Mouse (Mus musculus) intestine, embryonic 14.5 days (tissue): Measurements from ENCODE around the gene Cntnap1. TPM values are rescaled to one million over a fixed set of nuclear protein-coding genes. Genes with fewer than 3 reads are reported as not detected.
A peak's percentile ranks its signal among the peaks of the same experiment; 100 is the strongest.

ENCODE experiments used
- ATAC-seq: fragments of 200-750 bp; cut with Nextera tagmentation; replicated peaks from 2 replicates; pipeline ENCODE4 v1.8.0; 2017; ENCODE audit warnings: low read depth, moderate number of reproducible peaks, moderate TSS enrichment, moderate library complexity; ENCODE audit not compliant: low FRiP score, low TSS enrichment
- DNase-seq: peaks from one replicate; pipeline ENCODE4 v3.0.0-alpha.2; 2018; ENCODE audit warnings: low spot score
- H3K27ac ChIP-seq: fragments of 300-500 bp; sonication (generic); 2 replicates; pipeline ENCODE4 v1.5.1; 2014; ENCODE audit warnings: low read depth, mild to moderate bottlenecking, control low read depth
- H3K27me3 ChIP-seq: fragments of 300-500 bp; sonication (generic); replicated peaks from 2 replicates; pipeline ENCODE4 v1.6.1; 2014; ENCODE audit warnings: low read length, control low read depth; ENCODE audit not compliant: control insufficient read depth, insufficient read depth
- H3K36me3 ChIP-seq: fragments of 300-500 bp; sonication (generic); 2 replicates; pipeline ENCODE4 v1.6.1; 2014; ENCODE audit warnings: low read length, control low read depth; ENCODE audit not compliant: control insufficient read depth, insufficient read depth
- H3K4me1 ChIP-seq: fragments of 300-500 bp; sonication (generic); replicated peaks from 2 replicates; pipeline ENCODE4 v1.6.1; 2014; ENCODE audit warnings: low read length, control low read depth, mixed read lengths; ENCODE audit not compliant: control insufficient read depth, insufficient read depth
- H3K4me2 ChIP-seq: fragments of 300-500 bp; sonication (generic); 2 replicates; pipeline ENCODE4 v1.6.1; 2014; ENCODE audit warnings: low read length
- H3K4me3 ChIP-seq: fragments of 300-500 bp; sonication (generic); 2 replicates; pipeline ENCODE4 v1.5.1; 2014; ENCODE audit warnings: low read depth, low read length, control low read depth, mixed read lengths
- H3K9ac ChIP-seq: fragments of 300-500 bp; sonication (generic); 2 replicates; pipeline ENCODE4 v1.6.1; 2014; ENCODE audit warnings: mild to moderate bottlenecking, low read length
- H3K9me3 ChIP-seq: fragments of 300-500 bp; sonication (generic); 2 replicates; pipeline ENCODE4 v1.6.1; 2016; ENCODE audit warnings: low read length, control low read depth; ENCODE audit not compliant: control insufficient read depth
- WGBS: fragments of 180-500 bp; shearing (Covaris S2); extraction: QIAGEN DNeasy Blood & Tissue Kit; methylation state at CpG from one replicate; pipeline ENCODE4 v1.1.7; 2014; 5-methylcytosine and 5-hydroxymethylcytosine counted together
- microRNA-seq: library from miRNA; unstranded; fragments of <30 nt; microRNA quantifications from one replicate; pipeline ENCODE4, GENCODE M21; 2016
- polyA plus RNA-seq: library from polyadenylated mRNA; unstranded; fragments of >200 nt; fragmentation: Nextera tagmentation; extraction: Ambion mirVana; gene quantifications from 2 replicates; pipeline ENCODE4 v1.2.1, GENCODE M21; 2014

Cntnap1 gene
- polyA plus RNA-seq, 1 experiment from 2014 or later: 1.4 TPM

GRCm38 (mm10) chr11:101232010-101232839, 61.9 kb downstream of the Cntnap1 start:
- Histone ChIP-seq H3K4me1 (peaks cover 36% of the 10 kb centered on the region), H3K36me3 (no peaks in the 10 kb centered on the region), H3K4me2 (peak overlapping the region; percentile 54), H3K27me3 (no peaks in the 10 kb centered on the region), H3K9ac (peak overlapping the region; percentile 44), H3K4me3 (peak overlapping the region; percentile 17; the same call in 1 of the 2 replicates), H3K27ac (peak overlapping the region; percentile 95), H3K9me3 (no peaks in the 10 kb centered on the region)
- ATAC-seq (peak; percentile 74), DNase-seq (no peak)
- 43% methylated on average over 6 of the region's 6 CpGs for WGBS

DNA sequence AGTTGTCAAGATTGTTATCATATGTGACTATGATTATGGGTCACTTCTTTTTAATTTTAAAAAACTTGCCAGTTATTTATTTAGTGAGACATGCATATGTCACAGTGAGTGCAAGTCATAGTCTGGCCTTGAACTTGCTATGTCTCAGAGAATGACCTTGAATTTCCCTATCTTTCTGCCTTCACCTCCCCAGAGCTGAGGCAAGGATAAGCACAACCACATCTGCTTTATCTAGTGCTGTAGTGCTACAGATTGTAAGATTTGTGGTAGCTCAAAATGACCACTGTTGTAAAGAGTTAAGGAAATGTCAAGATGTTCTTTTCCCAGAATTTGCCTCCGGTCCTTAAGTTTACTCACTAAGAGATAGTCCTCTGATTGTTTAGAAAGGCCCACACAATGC, 62.9 kb downstream of the Cntnap1 start:
- no peak for DNase-seq

GRCm38 (mm10) chr11:101234124-101234523, 63.8 kb downstream of the Cntnap1 start:
- DNase-seq: no peak
- ATAC-seq: no peak
- no peak overlapping the region for H3K9ac ChIP-seq
- H3K36me3 ChIP-seq: no peaks in the 10 kb centered on the region
- no peaks in the 10 kb centered on the region for H3K9me3 ChIP-seq
- no peak overlapping the region for H3K27ac ChIP-seq
- H3K27me3 ChIP-seq: no peaks in the 10 kb centered on the region
- peaks cover 39% of the 10 kb centered on the region for H3K4me1 ChIP-seq
- no peak overlapping the region for H3K4me2 ChIP-seq
- no peak overlapping the region for H3K4me3 ChIP-seq

More for the DNA sequence above, 62.9 kb downstream of the Cntnap1 start:
- Histone ChIP-seq H3K9me3 (no peaks in the 10 kb centered on the region), H3K27ac (no peak overlapping the region), H3K27me3 (no peaks in the 10 kb centered on the region), H3K4me2 (no peak overlapping the region), H3K4me1 (peaks cover 40% of the 10 kb centered on the region), H3K4me3 (no peak overlapping the region), H3K9ac (no peak overlapping the region), H3K36me3 (no peaks in the 10 kb centered on the region)
- ATAC-seq: no peak
- 64% methylated on average over 1 of the region's 1 CpGs for WGBS

GRCm38 (mm10) chr11:101235429-101235828, 65.1 kb downstream of the Cntnap1 start:
- Histone ChIP-seq H3K9me3 (no peaks in the 10 kb centered on the region), H3K27ac (no peak overlapping the region), H3K4me3 (no peak overlapping the region), H3K27me3 (no peaks in the 10 kb centered on the region), H3K4me1 (peaks cover 26% of the 10 kb centered on the region), H3K36me3 (no peaks in the 10 kb centered on the region), H3K4me2 (no peak overlapping the region), H3K9ac (no peak overlapping the region)
- no peak for ATAC-seq
- DNase-seq: no peak

DNA sequence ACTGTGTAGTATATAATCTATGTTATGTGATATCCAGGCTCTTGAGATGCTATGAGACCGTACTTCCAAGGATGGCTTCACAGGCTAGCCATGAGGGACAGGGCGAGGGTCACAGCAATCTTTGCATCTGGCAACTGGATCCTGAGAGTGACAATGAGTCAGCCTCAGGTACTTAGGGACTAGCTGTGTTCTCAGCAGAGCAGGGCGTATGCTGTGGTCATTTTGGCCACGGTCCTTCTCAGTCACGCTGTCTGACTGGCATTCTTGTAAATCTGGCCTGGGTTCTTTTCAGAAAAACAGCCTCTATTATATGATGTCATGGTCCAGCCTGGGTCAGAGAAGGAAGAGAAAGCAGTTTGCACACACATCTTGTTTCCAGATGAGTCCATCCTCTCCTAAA, 66.5 kb downstream of the Cntnap1 start:
- Histone ChIP-seq H3K4me3 (no peak overlapping the region), H3K27ac (no peak overlapping the region), H3K9ac (no peak overlapping the region), H3K4me2 (no peak overlapping the region), H3K36me3 (no peaks in the 10 kb centered on the region), H3K27me3 (no peaks in the 10 kb centered on the region), H3K4me1 (peaks cover 12% of the 10 kb centered on the region), H3K9me3 (no peaks in the 10 kb centered on the region)
- WGBS: 94% methylated on average over 5 of the region's 5 CpGs
- no peak for DNase-seq
- no peak for ATAC-seq

DNA sequence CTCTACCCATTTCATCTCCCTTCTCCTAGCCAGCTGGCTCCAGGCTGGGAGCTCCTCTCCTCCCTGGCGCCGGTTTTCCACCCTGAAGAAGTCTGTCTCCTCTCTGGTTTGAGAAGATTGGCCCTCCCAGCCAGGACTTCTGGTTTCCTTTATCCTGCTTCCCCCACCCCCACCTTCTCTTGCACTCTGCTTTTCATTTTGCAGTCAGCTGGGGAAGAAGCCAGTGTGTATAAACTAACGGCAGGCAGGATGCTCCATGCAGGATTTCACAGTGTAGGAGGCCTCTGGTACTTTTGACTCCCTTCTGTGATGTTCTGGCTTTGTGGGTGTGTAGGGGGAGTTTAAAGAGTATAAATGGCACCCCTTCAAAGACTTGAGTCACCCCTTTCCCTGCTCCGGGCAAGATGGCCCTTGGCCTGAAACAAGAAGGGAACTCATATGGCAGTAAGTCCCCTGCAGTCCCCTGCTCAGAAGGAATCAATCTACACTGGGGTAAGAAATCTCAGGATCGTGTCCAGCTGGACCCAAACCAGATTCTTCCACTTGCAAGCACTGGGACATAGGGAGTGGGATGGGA, 67.8 kb downstream of the Cntnap1 start:
- H3K27me3 ChIP-seq: no peaks in the 10 kb centered on the region
- no peak for DNase-seq
- peak overlapping the region; percentile 79 for H3K27ac ChIP-seq
- peak; percentile 68; the same call in 1 of the 2 replicates for ATAC-seq
- peaks cover 4% of the 10 kb centered on the region; the same call in 1 of the 2 replicates for H3K4me1 ChIP-seq
- no peak overlapping the region for H3K4me3 ChIP-seq
- 28% methylated on average over 5 of the region's 5 CpGs for WGBS
- H3K36me3 ChIP-seq: no peaks in the 10 kb centered on the region
- no peaks in the 10 kb centered on the region for H3K9me3 ChIP-seq
- H3K4me2 ChIP-seq: peak overlapping the region; percentile 18; the same call in 1 of the 2 replicates
- no peak overlapping the region for H3K9ac ChIP-seq

Small RNA genes lying within 50 kb of the gene (microRNA-seq; reads per million reads assigned to microRNA genes)
- gene Gm27626: not detected

Other genes starting within 250 kb of the Cntnap1 start
- gene Stat3, start 231.0 kb upstream of the Cntnap1 start, polyA plus RNA-seq: 36.6 and 42.9 TPM in 2 replicates
- 99.3 and 102 TPM in 2 replicates for gene Cavin1, start 199.6 kb upstream of the Cntnap1 start, polyA plus RNA-seq
- 30.6 and 32.5 TPM in 2 replicates for gene Atp6v0a1, start 161.1 kb upstream of the Cntnap1 start, polyA plus RNA-seq
- gene Naglu, start 100.5 kb upstream of the Cntnap1 start, polyA plus RNA-seq: 11.5 and 12.7 TPM in 2 replicates
- not detected in 2 replicates for gene Hsd17b1, start 92.1 kb upstream of the Cntnap1 start, polyA plus RNA-seq
- gene Coasy, start 88.0 kb upstream of the Cntnap1 start, polyA plus RNA-seq: 39.7 and 45.5 TPM in 2 replicates
- 43.6 and 48.0 TPM in 2 replicates for gene Mlx, start 83.2 kb upstream of the Cntnap1 start, polyA plus RNA-seq
- gene Psmc3ip, start 75.1 kb upstream of the Cntnap1 start, polyA plus RNA-seq: 29.1 and 38.1 TPM in 2 replicates
- gene Retreg3, start 50.6 kb upstream of the Cntnap1 start, polyA plus RNA-seq: 7.2 and 8.0 TPM in 2 replicates
- gene Tubg1, start 50.6 kb upstream of the Cntnap1 start, polyA plus RNA-seq: 71.2 and 73.8 TPM in 2 replicates
- 5.8 and 7.4 TPM in 2 replicates for gene Tubg2, start 14.6 kb upstream of the Cntnap1 start, polyA plus RNA-seq
- gene Plekhh3, start 828 bp downstream of the Cntnap1 start, polyA plus RNA-seq: 12.8 and 13.8 TPM in 2 replicates
- gene Ccr10, start 4.9 kb downstream of the Cntnap1 start, polyA plus RNA-seq: 0.23 TPM in 1 of 2 replicates, not detected in the other
- gene Ezh1, start 55.9 kb downstream of the Cntnap1 start, polyA plus RNA-seq: 20.2 and 21.8 TPM in 2 replicates
- gene Ramp2, start 75.5 kb downstream of the Cntnap1 start, polyA plus RNA-seq: 113 and 122 TPM in 2 replicates
- 143 and 150 TPM in 2 replicates for gene Vps25, start 83.2 kb downstream of the Cntnap1 start, polyA plus RNA-seq
- gene Wnk4, start 90.0 kb downstream of the Cntnap1 start, polyA plus RNA-seq: 12.6 and 14.4 TPM in 2 replicates
- gene Cntd1, start 108.5 kb downstream of the Cntnap1 start, polyA plus RNA-seq: 1.1 TPM in 2 replicates
- gene Coa3, start 108.6 kb downstream of the Cntnap1 start, polyA plus RNA-seq: 260 and 265 TPM in 2 replicates
- gene Becn1, start 131.8 kb downstream of the Cntnap1 start, polyA plus RNA-seq: 141 and 155 TPM in 2 replicates
- 112 and 118 TPM in 2 replicates for gene Psme3, start 145.7 kb downstream of the Cntnap1 start, polyA plus RNA-seq
- gene Aoc2, start 154.5 kb downstream of the Cntnap1 start, polyA plus RNA-seq: 1.4 and 1.8 TPM in 2 replicates
- 1.9 and 2.3 TPM in 2 replicates for gene Aoc3, start 160.1 kb downstream of the Cntnap1 start, polyA plus RNA-seq
- not detected in 2 replicates for gene G6pc, start 197.0 kb downstream of the Cntnap1 start, polyA plus RNA-seq
- 78.9 and 80.2 TPM in 2 replicates for gene Aarsd1, start 247.1 kb downstream of the Cntnap1 start, polyA plus RNA-seq